Mouse (Mus musculus) liver, embryonic 18 days (tissue): ENCODE measurements around the gene Fbxl12. TPM values are rescaled to one million over a fixed set of nuclear protein-coding genes. Genes with fewer than 3 reads are reported as not detected.

Experiments
- polyA plus RNA-seq: library from polyadenylated mRNA; depleted of rRNA; stranded (reverse); fragments of >200 nt; gene quantifications from 2 replicates; pipeline ENCODE4 v1.2.3, GENCODE M21; 2012; rRNA removed

The Fbxl12 gene
- 10.4 and 11.7 TPM in 2 replicates for polyA plus RNA-seq

DNA sequence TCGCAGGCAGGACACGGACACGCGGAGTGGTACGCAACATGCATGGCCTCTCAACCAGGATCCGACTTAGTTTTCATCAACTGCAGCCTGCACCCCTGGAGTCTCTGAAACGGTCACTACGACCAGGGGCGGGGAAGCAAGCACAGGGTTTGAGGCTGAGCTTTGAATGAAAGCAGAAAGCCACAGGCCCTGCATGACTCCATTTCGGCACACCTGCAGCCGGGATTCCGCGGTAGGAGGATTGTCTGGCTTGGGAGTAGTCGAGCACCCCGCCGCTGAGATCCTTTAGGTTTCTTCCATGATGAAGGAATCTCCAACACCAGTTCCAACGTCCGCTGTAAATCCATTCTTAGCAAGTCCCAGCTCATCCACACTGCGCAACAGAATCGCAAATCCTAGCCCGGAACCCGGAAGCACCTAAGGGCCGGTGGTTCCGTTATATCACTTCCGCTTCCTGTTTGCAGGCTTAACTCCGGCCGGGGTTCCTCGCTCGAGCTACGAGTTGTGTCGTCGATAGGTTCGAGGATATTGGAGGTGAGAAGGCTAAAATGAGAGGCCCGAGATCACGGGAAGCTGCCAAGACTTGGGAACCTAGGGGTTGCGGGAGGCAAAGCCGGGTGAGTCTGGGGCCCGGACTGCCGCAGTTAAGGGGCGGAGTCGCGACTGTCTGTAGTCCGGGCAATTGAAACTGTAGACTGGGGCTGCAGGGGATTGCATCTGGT, at the start of gene Fbxl12:
Fbxl12 (minus strand) TSS at position 408 of the 722 bp plus-strand sequence.

GRCm38 (mm10) chr9:20651602-20652259, 7.2 kb upstream of the Fbxl12 start, which contains the start of gene Pin1:
TSS of gene Pin1 (plus strand) at chr9:20652095.

DNA sequence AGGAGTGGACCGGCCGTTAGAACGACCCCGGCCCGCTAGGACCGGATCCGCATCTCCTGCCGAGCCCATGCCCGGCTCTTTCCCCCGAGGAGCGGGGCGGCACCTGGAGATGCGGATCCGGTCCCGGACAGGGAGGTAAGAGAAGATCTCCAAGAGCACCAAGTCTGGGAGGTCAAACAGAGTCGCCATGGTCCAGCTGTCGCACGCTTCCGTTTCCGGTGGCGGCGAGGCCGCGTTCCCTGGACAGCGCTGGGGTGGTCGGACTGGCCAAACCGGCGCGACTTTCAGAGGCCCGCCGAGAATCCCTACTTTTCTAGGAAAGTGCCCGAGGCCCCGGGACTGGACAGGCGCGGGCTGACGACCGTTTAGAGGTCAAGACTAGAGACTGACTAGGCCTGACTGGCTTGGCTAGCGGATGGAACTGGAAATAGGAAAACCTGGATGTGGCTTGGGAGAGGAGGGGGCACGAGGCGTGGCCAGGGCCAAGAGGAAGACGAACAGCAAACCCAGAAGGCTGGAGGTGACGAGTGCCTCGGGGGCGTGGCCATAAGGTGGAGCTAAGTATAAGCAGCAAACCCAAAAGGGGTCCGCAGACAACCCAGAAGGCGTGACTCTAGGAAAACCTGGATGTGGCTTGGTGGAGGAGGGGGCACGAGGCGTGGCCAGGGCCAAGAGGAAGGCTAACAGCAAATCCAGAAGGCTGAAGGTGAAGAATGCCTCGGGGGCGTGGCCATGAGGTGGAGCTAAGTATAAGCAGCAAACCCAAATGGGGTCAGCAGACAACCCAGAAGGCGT, 2.3 kb downstream of the Fbxl12 start, which contains the start of gene Ubl5:
Ubl5 (plus strand) TSS at position 778 of the 795 bp plus-strand sequence.

DNA sequence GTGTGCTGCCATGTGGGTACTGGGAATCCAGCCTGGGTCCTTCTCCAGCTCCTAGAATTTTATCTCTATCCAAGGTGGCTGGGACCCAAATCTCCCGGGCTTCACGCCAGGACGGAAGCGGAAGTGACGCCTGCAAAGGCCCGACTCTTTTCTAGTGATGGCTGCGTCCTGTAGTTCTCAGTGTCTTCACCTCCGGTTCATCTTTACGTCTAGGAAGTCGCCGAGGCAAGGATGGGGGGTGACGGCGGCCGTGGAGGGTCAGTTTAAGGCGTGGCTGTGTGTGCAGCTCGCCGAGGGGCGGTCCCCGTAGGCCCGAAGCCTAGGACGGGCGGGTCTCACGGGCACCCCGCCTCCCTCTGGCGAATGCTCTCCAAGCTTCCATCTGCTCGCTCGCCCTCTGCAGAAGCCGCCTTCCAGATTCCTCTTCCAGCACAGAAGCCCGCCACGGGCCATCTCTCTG, 63.4 kb downstream of the Fbxl12 start, which contains the start of gene Zfp846:
Zfp846 (plus strand) TSS at position 117 of the 460 bp plus-strand sequence.

Other genes starting within 250 kb of the Fbxl12 start
- gene Zfp26, start 184.6 kb downstream of the Fbxl12 start, polyA plus RNA-seq = 1.7 and 1.8 TPM in 2 replicates
- 3.8 and 4.0 TPM in 2 replicates for gene Zfp426, start 152.0 kb downstream of the Fbxl12 start, polyA plus RNA-seq
- gene Zfp266, start 123.3 kb downstream of the Fbxl12 start, polyA plus RNA-seq = 4.6 and 4.7 TPM in 2 replicates
- gene Zfp846, start 63.5 kb downstream of the Fbxl12 start, polyA plus RNA-seq = 1.7 and 1.8 TPM in 2 replicates
- 171 and 176 TPM in 2 replicates for gene Ubl5, start 1.9 kb downstream of the Fbxl12 start, polyA plus RNA-seq
- 8.7 and 8.8 TPM in 2 replicates for gene Pin1, start 7.3 kb upstream of the Fbxl12 start, polyA plus RNA-seq
- gene Olfm2, start 101.6 kb upstream of the Fbxl12 start, polyA plus RNA-seq = 0.18 and 0.23 TPM in 2 replicates
- 1.7 and 1.8 TPM in 2 replicates for gene Col5a3, start 170.3 kb upstream of the Fbxl12 start, polyA plus RNA-seq
- gene Rdh8, start 173.7 kb upstream of the Fbxl12 start, polyA plus RNA-seq = not detected in 2 replicates
- gene A230050P20Rik, start 223.9 kb upstream of the Fbxl12 start, polyA plus RNA-seq = 39.6 and 46.0 TPM in 2 replicates
- 12.0 and 12.6 TPM in 2 replicates for gene Angptl6, start 235.0 kb upstream of the Fbxl12 start, polyA plus RNA-seq
- 46.3 and 57.8 TPM in 2 replicates for gene Ppan, start 243.4 kb upstream of the Fbxl12 start, polyA plus RNA-seq